Mouse (Mus musculus): ENCODE results near the gene Ganc. TPM values are rescaled to one million over a fixed set of nuclear protein-coding genes. Genes with fewer than 3 reads are reported as not detected.

Gene Ganc
- polyA plus RNA-seq (2017; shearing (Covaris generic)), result 29.4 TPM

DNA sequence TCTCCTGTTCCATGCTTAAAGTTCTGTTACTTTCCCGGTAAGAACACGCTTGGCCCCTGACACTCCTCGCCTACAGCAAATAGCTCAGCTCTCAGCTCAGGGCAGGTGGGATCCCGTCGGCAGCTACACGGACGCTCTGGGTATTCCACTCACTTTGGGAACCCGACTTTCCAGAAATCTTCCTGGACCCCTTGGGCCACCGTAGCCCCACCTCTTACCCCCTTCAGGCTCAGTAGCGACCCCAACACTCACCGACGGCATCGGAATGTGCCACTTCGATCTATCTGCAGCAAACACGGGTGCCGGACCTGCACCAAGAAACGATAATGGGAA is at the start of gene Ganc:
TSS of gene Ganc (plus strand) at position 244 of the 333 bp plus-strand sequence.

DNA sequence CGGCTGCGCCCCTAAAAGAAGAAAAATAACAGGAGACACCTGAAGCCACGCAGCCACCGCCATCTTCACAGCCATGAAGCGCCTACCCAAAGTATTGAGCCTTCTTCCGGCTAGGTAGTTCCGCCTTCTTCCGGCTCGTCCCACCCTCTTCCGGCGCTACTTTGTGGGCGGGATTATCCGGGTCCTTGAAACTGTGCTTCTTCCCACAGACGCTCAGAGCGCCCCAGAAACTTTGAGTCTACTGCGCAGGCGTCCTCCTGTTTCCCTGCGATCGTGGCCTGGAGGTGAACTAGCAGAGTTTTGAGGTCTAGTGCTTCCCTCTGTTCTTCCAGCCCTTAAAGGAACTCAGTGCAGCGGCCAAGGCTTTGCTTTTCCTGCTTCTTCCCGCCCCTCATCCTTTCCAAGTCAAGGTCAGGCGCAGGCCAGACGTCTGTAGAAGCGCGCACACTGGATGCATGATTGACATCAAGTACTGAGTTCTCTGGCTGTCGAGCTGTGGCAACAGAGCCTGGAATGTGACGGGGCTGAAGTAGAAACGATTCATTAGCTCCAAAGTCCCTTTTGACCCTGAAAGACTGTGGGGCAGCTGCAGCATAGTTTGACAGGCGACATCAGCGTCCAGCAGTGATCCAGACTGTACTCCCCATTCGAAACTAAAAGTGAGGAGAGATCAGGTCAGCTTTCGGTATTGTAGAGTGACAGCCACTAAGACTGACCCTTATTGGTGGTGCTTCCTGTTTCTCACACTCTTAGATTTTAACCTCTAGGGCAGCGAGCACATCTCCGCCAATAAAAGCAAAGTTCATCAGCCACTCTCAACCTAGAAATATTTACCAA is 508 bp downstream of the Ganc start, which contains the start of gene Tmem87a:
TSS of gene Tmem87a (minus strand) at position 128 of the 837 bp plus-strand sequence.

DNA sequence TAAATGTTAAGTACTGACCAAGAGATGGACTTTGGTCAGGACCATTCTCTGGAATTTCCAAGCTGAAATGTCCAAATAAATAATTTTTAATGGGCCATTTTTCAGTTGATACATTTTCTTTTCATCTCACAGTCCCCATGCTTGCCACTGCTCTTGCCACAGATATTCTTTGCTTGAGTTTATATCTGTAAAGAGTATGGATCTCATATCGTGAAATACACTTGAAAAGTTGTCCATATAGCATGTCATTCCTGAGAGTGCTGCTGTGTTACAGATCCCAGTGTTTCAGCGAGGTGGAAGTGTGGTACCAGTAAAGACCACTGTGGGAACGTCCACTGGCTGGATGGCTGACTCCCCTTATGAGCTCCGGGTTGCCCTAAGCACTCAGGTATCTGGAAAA is 52.0 kb downstream of the Ganc start, which contains the start of gene Capn3:
TSS of gene Capn3 (plus strand) at position 301 of the 400 bp plus-strand sequence.

Other genes with a start within 250 kb of the Ganc start
- 3.4 TPM for gene Ehd4, start 249.3 kb upstream of the Ganc start, polyA plus RNA-seq (2017; shearing (Covaris generic))
- not detected for gene Pla2g4e, start 158.6 kb upstream of the Ganc start, polyA plus RNA-seq (2017; shearing (Covaris generic))
- not detected for gene Pla2g4d, start 114.7 kb upstream of the Ganc start, polyA plus RNA-seq (2017; shearing (Covaris generic))
- gene Pla2g4f, start 89.7 kb upstream of the Ganc start, polyA plus RNA-seq (2017; shearing (Covaris generic)), result 4.5 TPM
- 59.8 TPM for gene Vps39, start 50.8 kb upstream of the Ganc start, polyA plus RNA-seq (2017; shearing (Covaris generic))
- 30.8 TPM for gene Tmem87a, start 217 bp downstream of the Ganc start, polyA plus RNA-seq (2017; shearing (Covaris generic))
- 66.0 TPM for gene Capn3, start 52.1 kb downstream of the Ganc start, polyA plus RNA-seq (2017; shearing (Covaris generic))
- 35.0 TPM for gene Zfp106, start 159.9 kb downstream of the Ganc start, polyA plus RNA-seq (2017; shearing (Covaris generic))
- 62.5 TPM for gene Snap23, start 163.8 kb downstream of the Ganc start, polyA plus RNA-seq (2017; shearing (Covaris generic))
- gene Haus2, start 205.5 kb downstream of the Ganc start, polyA plus RNA-seq (2017; shearing (Covaris generic)), result 24.8 TPM
- gene Lrrc57, start 205.6 kb downstream of the Ganc start, polyA plus RNA-seq (2017; shearing (Covaris generic)), result 34.2 TPM
- 0.33 TPM for gene Stard9, start 225.2 kb downstream of the Ganc start, polyA plus RNA-seq (2017; shearing (Covaris generic))

Measured in CD4-positive, CD25-positive, alpha-beta regulatory T cell, adult 9 weeks (primary cell).